Mouse (Mus musculus) kidney, adult 8-10 months (tissue): ENCODE measurements at regions not wholly inside any gene's neighbourhood (a gene's known extent, or its start where the extent isn't known, plus 50 kb on each side); places are given as distances from the start of the nearest gene placed in this dataset.
A peak's percentile ranks its signal among the peaks of the same experiment; 100 is the strongest.

Experiments
- DNase-seq, 2 experiments: peaks; one replicate each; pipeline ENCODE4 v3.0.0; 2022

GRCm38 (mm10) chr2:148551207-148551606 is 107.8 kb upstream of the Cd93 start:
- no peak for DNase-seq

GRCm38 (mm10) chr2:148549618-148550017 is 106.3 kb upstream of the Cd93 start:
- DNase-seq = no peak

GRCm38 (mm10) chr2:148542340-148542739 is 99.0 kb upstream of the Cd93 start:
- no peak for DNase-seq

GRCm38 (mm10) chr2:148537914-148538510 is 94.6 kb upstream of the Cd93 start:
- no peak for DNase-seq

GRCm38 (mm10) chr2:148537251-148537650 is 93.9 kb upstream of the Cd93 start:
- no peak for DNase-seq

GRCm38 (mm10) chr2:148536608-148537007 is 93.2 kb upstream of the Cd93 start:
- DNase-seq = no peak

GRCm38 (mm10) chr2:148535562-148536180 is 92.3 kb upstream of the Cd93 start:
- peak; percentile 47 to 60 for DNase-seq

- no peak for DNase-seq
Measured at GRCm38 (mm10) chr2:148532051-148532450, 88.7 kb upstream of the Cd93 start.

GRCm38 (mm10) chr2:148530546-148530945 is 87.2 kb upstream of the Cd93 start:
- DNase-seq = peak; percentile 25 to 27

- DNase-seq = no peak
Measured at GRCm38 (mm10) chr2:148529900-148530299, 86.5 kb upstream of the Cd93 start.

GRCm38 (mm10) chr2:148527755-148528154 is 84.4 kb upstream of the Cd93 start:
- DNase-seq = no peak

- no peak for DNase-seq
Measured at GRCm38 (mm10) chr2:148525496-148525895, 82.1 kb upstream of the Cd93 start.

GRCm38 (mm10) chr2:148523401-148523800 is 80.0 kb upstream of the Cd93 start:
- DNase-seq = no peak

GRCm38 (mm10) chr2:148522936-148523335 is 79.6 kb upstream of the Cd93 start:
- no peak for DNase-seq

GRCm38 (mm10) chr2:148521966-148522575 is 78.7 kb upstream of the Cd93 start:
- no peak for DNase-seq

GRCm38 (mm10) chr2:148520291-148520690 is 76.9 kb upstream of the Cd93 start:
- DNase-seq = no peak

GRCm38 (mm10) chr2:148519689-148520290 is 76.4 kb upstream of the Cd93 start:
- no peak for DNase-seq

GRCm38 (mm10) chr2:148517906-148518305 is 74.5 kb upstream of the Cd93 start:
- DNase-seq = no peak

GRCm38 (mm10) chr2:148510008-148510681 is 66.8 kb upstream of the Cd93 start:
- no peak for DNase-seq

GRCm38 (mm10) chr2:148509357-148509756 is 66.0 kb upstream of the Cd93 start:
- no peak for DNase-seq

GRCm38 (mm10) chr2:148507523-148507922 is 64.2 kb upstream of the Cd93 start:
- no peak for DNase-seq

GRCm38 (mm10) chr2:148506966-148507365 is 63.6 kb upstream of the Cd93 start:
- DNase-seq = no peak

GRCm38 (mm10) chr2:148505651-148506050 is 62.3 kb upstream of the Cd93 start:
- peak; percentile 16 to 37 for DNase-seq
